Mouse (Mus musculus) small intestine, adult 2 months (tissue): ENCODE results near the gene Itgb1bp1.

Experiments
- CTCF ChIP-seq: fragments of 200-500 bp; IDR thresholded peaks from 2 replicates; pipeline ENCODE4 v1.5.1; 2012; ENCODE audit warnings: low read depth, mild to moderate bottlenecking, control low read depth, inconsistent platforms, low read length, moderate library complexity, mixed read lengths; ENCODE audit not compliant: insufficient replicate concordance, insufficient read length; ENCODE audit errors: extremely low read depth
- POLR2A ChIP-seq: fragments of 200-500 bp; IDR thresholded peaks from 2 replicates; pipeline ENCODE4 v1.6.1; 2012; ENCODE audit warnings: low read depth, mild to moderate bottlenecking, control low read depth, inconsistent platforms, low read length, moderate library complexity

DNA sequence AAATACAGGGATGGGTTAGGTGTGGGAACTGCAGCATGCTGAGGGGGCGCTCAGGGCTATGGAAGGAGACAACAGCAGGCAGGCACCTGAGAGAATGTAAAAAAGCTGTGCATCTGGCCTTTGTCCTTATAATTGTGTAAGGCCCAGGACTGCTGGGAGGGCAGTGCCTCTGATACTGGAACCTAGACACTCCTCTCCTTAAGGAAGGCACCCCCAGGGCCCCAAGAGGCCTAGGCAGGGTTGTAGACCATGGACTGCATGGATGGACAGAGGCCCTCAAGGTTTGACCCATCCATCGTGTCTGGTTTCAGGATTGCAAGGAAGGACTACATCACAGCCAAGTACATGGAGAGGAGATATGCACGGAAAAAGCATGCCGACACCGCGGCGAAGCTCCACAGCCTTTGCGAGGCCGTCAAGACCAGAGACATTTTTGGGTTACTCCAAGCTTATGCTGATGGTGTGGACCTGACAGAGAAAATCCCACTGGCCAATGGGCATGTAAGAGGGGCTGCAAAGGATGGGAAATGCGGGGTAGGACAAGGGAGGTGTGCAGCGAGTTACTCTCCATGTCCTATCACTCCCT is 41.6 kb downstream of the Itgb1bp1 start:
- TF ChIP-seq CTCF (no peak), POLR2A (no peak)
